Mouse (Mus musculus) ES-Bruce4 (cell line): ENCODE measurements around the gene Yjefn3. TPM values are rescaled to one million over a fixed set of nuclear protein-coding genes. Genes with fewer than 3 reads are reported as not detected.

Source experiments
- H3K27ac ChIP-seq: 2 replicates; pipeline ENCODE4 v1.5.1; 2012; ENCODE audit warnings: low read length, inconsistent platforms; ENCODE audit not compliant: insufficient read depth
- H3K27me3 ChIP-seq: 2 replicates; pipeline ENCODE4 v1.6.1; 2012; ENCODE audit warnings: mild to moderate bottlenecking, low read length, inconsistent platforms; ENCODE audit not compliant: control insufficient read depth, poor library complexity, insufficient read depth, severe bottlenecking
- H3K36me3 ChIP-seq: 2 replicates; pipeline ENCODE4 v1.6.1; 2012; ENCODE audit warnings: inconsistent platforms, mild to moderate bottlenecking, low read length, moderate library complexity; ENCODE audit not compliant: control insufficient read depth, poor library complexity, insufficient read depth, severe bottlenecking
- H3K4me1 ChIP-seq: one replicate; pipeline ENCODE4 v1.8.1; 2011; ENCODE audit warnings: low read length; ENCODE audit not compliant: control insufficient read depth, insufficient read depth
- H3K4me3 ChIP-seq: 2 replicates; pipeline ENCODE4 v1.5.1; 2011; ENCODE audit warnings: low read depth, mild to moderate bottlenecking, low read length
- H3K9ac ChIP-seq: 2 replicates; pipeline ENCODE4 v1.6.1; 2012; ENCODE audit warnings: low read depth, mild to moderate bottlenecking, inconsistent platforms; ENCODE audit not compliant: poor library complexity, severe bottlenecking
- H3K9me3 ChIP-seq: replicated peaks from 2 replicates; pipeline ENCODE4 v1.6.1; 2012; ENCODE audit warnings: mild to moderate bottlenecking, low read length, inconsistent platforms; ENCODE audit not compliant: control insufficient read depth, poor library complexity, insufficient read depth, severe bottlenecking
- CTCF ChIP-seq: IDR thresholded peaks from one replicate; pipeline ENCODE4 v1.8.1; 2011; ENCODE audit warnings: low read depth, low read length
- EP300 ChIP-seq: IDR thresholded peaks from 2 replicates; pipeline ENCODE4 v1.6.1; 2011; ENCODE audit warnings: low read depth, low read length; ENCODE audit not compliant: insufficient read depth
- POLR2A ChIP-seq: IDR thresholded peaks from one replicate; pipeline ENCODE4 v1.8.1; 2011; ENCODE audit warnings: low read length; ENCODE audit not compliant: insufficient read depth
- polyA plus RNA-seq: library from polyadenylated mRNA; stranded (reverse); fragments of >200 nt; gene quantifications from 2 replicates; pipeline ENCODE4 v1.2.4, GENCODE M21; 2011; ENCODE audit warnings: low read depth; ENCODE audit not compliant: missing spikeins, insufficient read depth, insufficient read length

Yjefn3 gene
- polyA plus RNA-seq, 1 experiment: 3.4 TPM

DNA sequence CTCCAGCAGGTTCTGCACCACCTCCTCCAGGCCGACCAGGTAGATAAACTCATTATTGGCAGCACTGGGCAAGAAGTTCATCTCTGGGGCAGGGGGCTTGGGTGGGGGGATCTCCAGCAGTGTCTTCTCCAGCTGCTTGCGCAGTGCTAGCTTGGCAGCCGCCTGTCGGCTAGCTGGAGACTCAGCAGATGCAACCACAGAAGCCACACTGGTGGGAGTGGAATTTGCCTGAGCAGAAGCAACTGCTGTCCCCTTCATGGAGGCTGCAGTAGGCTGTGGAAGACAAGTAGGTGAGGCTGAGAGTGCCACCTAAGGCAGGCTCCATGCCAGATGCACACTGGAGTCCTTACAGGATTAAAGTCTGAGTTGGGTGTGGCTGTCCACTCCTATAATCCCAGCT is 12.0 kb upstream of the Yjefn3 start:
- H3K27me3 ChIP-seq: no peaks in the 10 kb centered on the region
- TF ChIP-seq CTCF: no peak
- no peak for TF ChIP-seq EP300
- TF ChIP-seq POLR2A: no peak
- H3K36me3 ChIP-seq: peaks cover 81% of the 10 kb centered on the region

DNA sequence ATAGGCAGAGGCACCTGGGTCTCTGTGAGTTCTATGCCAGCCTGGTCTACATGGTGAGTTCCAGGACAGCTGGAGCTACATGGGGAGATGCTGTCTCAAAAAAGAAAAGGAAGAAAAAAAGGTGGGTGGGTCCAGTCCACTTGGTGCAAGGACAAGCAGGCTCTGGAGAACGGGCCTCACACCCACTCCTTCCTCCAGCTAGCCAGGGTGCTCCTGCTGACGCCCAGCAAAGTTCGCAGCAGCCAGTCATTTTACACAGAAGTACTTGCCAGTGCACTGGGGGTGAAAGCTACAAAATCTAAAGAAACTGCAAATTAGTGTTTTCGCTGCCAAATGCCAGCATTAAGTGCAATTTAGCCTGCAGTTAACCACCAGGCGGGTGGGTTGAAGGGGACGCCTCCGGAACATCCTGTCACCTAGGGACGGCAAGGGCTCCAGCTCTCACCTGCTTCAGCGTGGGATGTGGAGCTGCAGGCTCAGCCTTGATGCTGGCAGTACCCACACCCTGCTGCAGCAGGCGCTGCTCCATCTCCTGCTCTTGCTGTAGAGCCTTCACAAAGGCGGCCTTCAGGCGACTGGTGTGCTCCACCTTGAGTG is 10.1 kb upstream of the Yjefn3 start:
- Histone ChIP-seq H3K36me3 (peaks cover 90% of the 10 kb centered on the region), H3K4me3 (no peak overlapping the region)
- no peak for TF ChIP-seq CTCF
- no peak for TF ChIP-seq POLR2A
- no peak for TF ChIP-seq EP300

More for the DNA sequence above, 12.0 kb upstream of the Yjefn3 start:
- Histone ChIP-seq H3K4me1 (no peaks in the 10 kb centered on the region), H3K9ac (no peak overlapping the region), H3K4me3 (no peak overlapping the region), H3K9me3 (no peaks in the 10 kb centered on the region), H3K27ac (no peak overlapping the region)

DNA sequence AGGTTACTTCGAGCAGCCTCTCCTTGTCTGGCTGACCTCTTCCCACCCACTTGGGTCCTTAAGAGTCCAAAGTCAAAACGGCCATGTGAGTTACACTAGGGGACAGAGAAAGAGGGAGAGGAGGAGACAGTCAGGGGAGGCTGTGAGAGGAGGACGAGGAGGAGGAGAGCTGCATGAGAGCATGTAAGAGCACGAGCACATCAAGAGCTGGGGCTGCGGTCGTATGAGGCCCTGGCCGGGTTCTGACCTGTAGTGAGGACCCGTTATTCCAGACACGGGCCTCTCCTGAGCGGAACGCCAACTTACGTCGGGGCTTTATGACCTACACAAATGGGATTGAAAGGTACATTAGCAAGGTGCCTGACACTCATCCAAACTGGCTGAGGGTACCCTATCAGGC is 9.4 kb upstream of the Yjefn3 start:
- Histone ChIP-seq H3K27me3 (no peaks in the 10 kb centered on the region), H3K4me1 (no peaks in the 10 kb centered on the region), H3K9me3 (no peaks in the 10 kb centered on the region), H3K4me3 (no peak overlapping the region), H3K9ac (no peak overlapping the region), H3K27ac (no peak overlapping the region), H3K36me3 (peaks cover 83% of the 10 kb centered on the region)
- no peak for TF ChIP-seq POLR2A
- TF ChIP-seq EP300: no peak
- no peak for TF ChIP-seq CTCF

More for the DNA sequence above, 10.1 kb upstream of the Yjefn3 start:
- Histone ChIP-seq H3K27ac (no peak overlapping the region), H3K27me3 (no peaks in the 10 kb centered on the region), H3K9ac (no peak overlapping the region), H3K9me3 (no peaks in the 10 kb centered on the region), H3K4me1 (no peaks in the 10 kb centered on the region)

DNA sequence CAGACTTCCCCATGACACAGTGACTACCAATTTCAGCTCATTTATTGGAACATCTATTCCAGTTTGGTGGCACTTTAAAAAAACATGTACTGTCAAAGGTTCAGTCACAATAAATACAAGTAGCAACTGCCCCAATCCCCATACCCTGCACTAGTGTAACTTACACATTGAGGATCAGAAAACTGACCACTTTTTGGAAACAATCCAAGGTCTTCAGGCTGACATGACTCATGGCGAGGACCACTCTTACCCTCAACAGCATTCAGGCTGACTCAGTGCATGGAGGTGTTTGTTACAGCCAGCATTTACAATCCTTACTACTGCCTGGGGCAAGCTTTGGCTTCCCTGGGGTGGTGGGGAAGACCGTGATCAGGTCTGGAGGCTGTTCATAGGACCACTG is 4.6 kb upstream of the Yjefn3 start:
- Histone ChIP-seq H3K4me3 (no peak overlapping the region), H3K36me3 (peaks cover 37% of the 10 kb centered on the region), H3K27me3 (no peaks in the 10 kb centered on the region), H3K9ac (no peak overlapping the region), H3K27ac (no peak overlapping the region), H3K4me1 (no peaks in the 10 kb centered on the region), H3K9me3 (no peaks in the 10 kb centered on the region)
- no peak for TF ChIP-seq POLR2A
- TF ChIP-seq EP300: no peak
- no peak for TF ChIP-seq CTCF

DNA sequence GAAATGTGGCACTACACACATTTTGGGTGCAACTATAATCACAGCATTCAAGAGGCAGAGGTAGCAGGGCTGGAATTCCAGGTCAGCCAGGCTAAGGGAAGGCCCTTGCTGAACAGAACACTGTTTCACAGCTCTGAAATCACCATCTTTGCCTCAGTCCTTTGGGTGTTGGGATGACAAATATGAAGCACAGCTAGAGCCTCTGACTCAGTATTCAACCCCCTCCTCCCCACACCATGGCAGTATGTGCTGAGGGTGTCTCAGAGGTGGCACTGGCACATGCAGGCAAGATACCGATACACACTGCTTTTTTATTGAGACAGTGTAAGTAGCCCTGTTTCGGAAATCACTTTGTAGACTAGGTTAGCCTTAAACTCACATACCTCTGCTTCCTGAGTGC is 3.7 kb upstream of the Yjefn3 start:
- no peak overlapping the region for H3K4me3 ChIP-seq
- no peaks in the 10 kb centered on the region for H3K9me3 ChIP-seq
- peaks cover 29% of the 10 kb centered on the region for H3K36me3 ChIP-seq
- TF ChIP-seq POLR2A (no peak), CTCF (no peak), EP300 (no peak)
- no peaks in the 10 kb centered on the region for H3K27me3 ChIP-seq
- no peak overlapping the region for H3K27ac ChIP-seq
- H3K4me1 ChIP-seq: no peaks in the 10 kb centered on the region
- no peak overlapping the region for H3K9ac ChIP-seq

DNA sequence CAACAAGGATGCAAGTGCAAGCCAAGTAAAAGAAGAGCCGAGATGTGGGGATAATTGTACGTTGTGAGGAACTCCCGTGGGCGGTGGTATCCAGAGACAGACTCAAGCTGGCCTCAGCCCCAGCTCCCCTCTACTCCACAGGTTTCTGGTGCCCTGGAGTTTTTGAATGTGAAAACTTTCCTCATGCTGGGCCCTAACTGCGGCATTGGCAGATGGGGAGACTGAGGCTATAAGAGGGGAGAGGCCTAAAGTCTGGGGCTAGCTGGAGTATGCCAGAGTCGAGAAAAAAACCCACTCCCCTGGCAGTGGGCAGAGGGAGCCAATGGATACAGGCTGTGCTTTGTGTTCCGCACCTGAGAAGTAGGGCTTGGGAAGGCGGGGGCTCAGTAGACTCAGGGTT is 1.6 kb upstream of the Yjefn3 start:
- peak overlapping the region; percentile 55 for H3K9ac ChIP-seq
- peaks cover 7% of the 10 kb centered on the region for H3K36me3 ChIP-seq
- no peaks in the 10 kb centered on the region for H3K27me3 ChIP-seq
- H3K4me3 ChIP-seq: no peak overlapping the region
- H3K9me3 ChIP-seq: no peaks in the 10 kb centered on the region
- no peaks in the 10 kb centered on the region for H3K4me1 ChIP-seq
- TF ChIP-seq POLR2A (no peak), EP300 (no peak), CTCF (no peak)
- no peak overlapping the region for H3K27ac ChIP-seq
